Mouse (Mus musculus): ENCODE results near the gene Stard8. TPM values are rescaled to one million over a fixed set of nuclear protein-coding genes. Genes with fewer than 3 reads are reported as not detected.
A peak's percentile ranks its signal among the peaks of the same experiment; 100 is the strongest.

Gene Stard8
- total RNA-seq, 2 experiments from 2014 or later: 1.3 to 7.0 TPM

- peak; percentile 72; the same call in 1 of the 2 replicates for ATAC-seq (replicated peaks; ENCODE audit: low FRiP score, poor library complexity, severe bottlenecking)
These were observed 108.2 kb downstream of the Stard8 start for GRCm38 (mm10) chrX:99111088-99111724.

DNA sequence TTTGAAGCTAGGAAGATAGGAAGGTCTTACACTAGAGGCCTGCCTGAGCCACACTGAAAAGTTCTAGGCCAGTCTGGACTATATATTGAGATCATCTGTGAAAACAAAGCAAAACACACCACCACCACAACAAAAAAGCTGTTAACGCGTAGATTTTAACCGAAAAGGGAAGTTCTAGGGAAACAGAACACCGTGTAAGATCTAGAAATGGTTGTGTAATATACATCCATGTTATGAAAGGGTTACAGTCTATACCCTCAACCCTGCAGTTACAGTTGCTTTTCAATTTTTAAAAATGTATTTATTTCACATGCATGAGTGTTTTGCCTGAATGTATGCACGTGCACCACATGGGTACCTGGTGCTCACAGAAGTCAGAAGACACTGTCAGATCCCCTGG is 116.5 kb downstream of the Stard8 start:
- ATAC-seq (replicated peaks; ENCODE audit: low FRiP score, poor library complexity, severe bottlenecking): no peak

Other genes with a start within 250 kb of the Stard8 start
- gene Ophn1, start 112.2 kb upstream of the Stard8 start, total RNA-seq (2015; ENCODE audit: low replicate concordance): 0.63 and 3.3 TPM in 2 replicates
- gene Ophn1, start 112.2 kb upstream of the Stard8 start, total RNA-seq (2017; ENCODE audit: low replicate concordance): 0.14 and 0.34 TPM in 2 replicates
- 5.2 and 6.9 TPM in 2 replicates for gene Yipf6, start 66.9 kb upstream of the Stard8 start, total RNA-seq (2015; ENCODE audit: low replicate concordance)
- gene Yipf6, start 66.9 kb upstream of the Stard8 start, total RNA-seq (2017; ENCODE audit: low replicate concordance): 5.9 and 9.6 TPM in 2 replicates
- gene Efnb1, start 132.9 kb downstream of the Stard8 start, total RNA-seq (2015; ENCODE audit: low replicate concordance): 0.21 TPM in 1 of 2 replicates, not detected in the other
- 0.28 TPM in 1 of 2 replicates, not detected in the other for gene Efnb1, start 132.9 kb downstream of the Stard8 start, total RNA-seq (2017; ENCODE audit: low replicate concordance)